Mouse (Mus musculus) bone marrow, adult 2 months (tissue): ENCODE measurements around the gene Gm13271.
"Not testable (repeated sequence)": the region's sequence is repeated elsewhere in the genome, so short reads cannot be mapped to it uniquely, and the experiment has no call there.

Source experiments
- CTCF ChIP-seq: fragments of 200-500 bp; IDR thresholded peaks from 2 replicates; pipeline ENCODE4 v1.5.1; 2011; ENCODE audit warnings: low read length, control low read depth; ENCODE audit not compliant: control insufficient read depth, insufficient read depth
- POLR2A ChIP-seq: fragments of 200-500 bp; IDR thresholded peaks from 2 replicates; pipeline ENCODE4 v1.6.1; 2011; ENCODE audit warnings: low read depth, mild to moderate bottlenecking, control low read depth, low read length, borderline replicate concordance; ENCODE audit not compliant: control insufficient read depth

- TF ChIP-seq CTCF, POLR2A: not testable (repeated sequence)
Measured at GRCm38 (mm10) chr4:88799365-88799764, 44.7 kb downstream of the Gm13271 start, which contains the start of gene Gm13285.
